Mouse (Mus musculus): Measurements from ENCODE around the gene Wnt16.
"Not testable (repeated sequence)": the region's sequence is repeated elsewhere in the genome, so short reads cannot be mapped to it uniquely, and the experiment has no call there.

Wnt16 gene

DNA sequence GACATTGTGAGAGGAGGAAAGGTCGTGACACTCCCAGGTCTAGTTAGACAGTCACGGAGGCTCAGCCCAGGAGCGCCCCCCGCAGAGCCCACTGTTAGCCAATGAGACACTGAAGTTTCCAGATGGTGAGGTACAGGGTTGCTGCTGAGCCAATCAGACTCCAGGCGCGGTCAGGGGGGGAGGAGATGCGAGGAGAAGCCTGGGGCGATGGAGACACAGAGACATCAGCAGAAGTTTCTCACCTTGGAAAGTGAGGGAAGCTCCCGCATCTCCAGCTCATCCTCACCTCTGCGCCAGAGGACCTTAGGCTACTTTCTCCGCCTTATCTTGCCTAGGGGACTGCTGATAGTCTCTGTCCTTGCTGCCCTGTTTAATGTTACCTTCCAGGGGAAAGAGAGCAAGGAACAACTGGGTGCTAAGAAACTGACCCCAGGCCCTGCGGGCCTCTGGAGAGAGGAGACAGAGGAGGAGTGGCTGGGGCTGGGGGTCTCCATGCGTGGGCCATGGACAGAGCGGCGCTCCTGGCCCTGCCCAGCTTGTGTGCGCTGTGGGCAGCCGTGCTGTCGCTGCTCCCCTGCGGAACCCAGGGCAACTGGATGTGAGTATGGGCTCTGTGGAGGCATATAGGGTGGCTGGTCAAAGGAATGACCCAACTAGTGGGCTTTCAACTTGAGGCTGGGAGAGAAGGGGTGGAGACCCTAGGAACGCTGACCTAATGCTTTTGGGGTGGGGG, at the start of gene Wnt16:
Wnt16 (plus strand) TSS at position 224 of the 733 bp plus-strand sequence.
- DNase-seq = peak; percentile 22

DNA sequence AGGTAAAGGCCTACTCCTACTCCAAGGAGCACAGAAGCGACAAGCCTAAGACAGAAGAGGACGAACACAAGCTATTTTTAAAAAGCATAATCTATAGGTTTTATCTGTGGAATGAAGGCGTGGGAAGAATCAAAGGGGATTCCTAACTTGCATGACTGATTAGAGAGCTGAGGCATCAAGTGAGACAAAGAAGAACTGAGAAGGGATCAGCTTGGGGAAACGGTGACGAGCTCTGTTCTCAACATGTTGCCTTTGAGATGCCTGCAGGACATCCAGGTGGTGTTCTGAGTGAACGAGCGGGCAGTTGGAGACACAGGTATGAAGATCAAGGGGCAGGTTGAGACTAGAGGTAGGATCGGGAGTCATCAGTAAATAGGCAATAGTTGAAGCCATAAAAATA, 44.7 kb upstream of the Wnt16 start:
- no peak for DNase-seq

DNA sequence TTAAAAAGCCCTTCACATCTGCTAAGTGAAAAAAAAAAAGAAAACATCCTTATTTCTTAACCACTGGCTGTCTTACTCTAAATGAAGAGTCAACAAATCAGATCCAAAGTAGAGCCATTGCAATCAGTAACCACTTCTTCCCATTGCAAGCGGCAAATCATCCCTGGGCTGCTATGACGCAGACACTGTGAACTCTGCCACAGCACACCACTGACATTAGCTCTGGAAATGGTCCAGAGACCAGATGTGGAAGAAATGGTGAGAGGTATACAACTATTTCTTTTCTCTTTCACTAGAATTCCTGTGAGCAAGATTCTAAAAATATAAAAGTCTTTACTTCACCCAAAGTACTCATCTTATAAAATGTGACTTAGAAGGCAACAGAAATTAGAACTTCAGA, 41.3 kb upstream of the Wnt16 start:
- DNase-seq = no peak

DNA sequence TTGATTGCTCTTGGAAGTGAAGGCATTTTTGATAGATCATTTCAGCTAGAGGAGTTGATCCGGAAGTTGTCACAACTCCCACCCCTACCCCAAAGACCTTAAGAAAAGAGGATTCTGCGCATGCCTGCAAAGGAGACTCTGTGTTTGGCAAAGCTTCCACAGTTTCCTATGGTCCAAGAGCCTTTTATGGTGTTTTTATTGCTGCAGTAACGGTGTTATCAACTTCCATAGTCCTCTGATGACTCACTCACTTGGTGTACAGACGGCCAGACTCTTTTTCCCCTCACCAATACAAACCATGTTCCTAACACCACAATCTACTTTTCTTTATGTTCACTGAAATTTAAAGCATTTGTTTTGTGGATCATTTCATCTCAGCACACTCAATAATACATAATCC, 29.2 kb upstream of the Wnt16 start:
- DNase-seq = no peak

DNA sequence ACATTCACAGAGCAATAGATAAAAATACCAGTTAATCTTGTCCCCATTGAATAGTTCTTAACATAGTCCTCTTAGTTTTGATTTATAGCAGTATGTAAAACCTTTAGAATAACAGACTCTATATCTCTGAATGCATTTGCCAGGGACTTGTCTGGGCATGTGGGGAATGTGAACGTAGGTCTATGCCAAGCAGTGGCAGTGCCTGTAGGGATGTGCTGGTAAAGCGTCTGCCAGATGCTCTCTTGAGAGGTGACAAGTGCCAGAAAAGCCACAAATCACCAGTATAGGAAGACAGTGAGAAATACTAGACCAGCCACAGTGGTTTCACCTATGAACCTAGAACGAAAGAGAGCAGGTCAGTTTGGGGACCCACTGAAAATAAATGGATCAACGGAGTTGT, 25.5 kb upstream of the Wnt16 start:
- DNase-seq = no peak

DNA sequence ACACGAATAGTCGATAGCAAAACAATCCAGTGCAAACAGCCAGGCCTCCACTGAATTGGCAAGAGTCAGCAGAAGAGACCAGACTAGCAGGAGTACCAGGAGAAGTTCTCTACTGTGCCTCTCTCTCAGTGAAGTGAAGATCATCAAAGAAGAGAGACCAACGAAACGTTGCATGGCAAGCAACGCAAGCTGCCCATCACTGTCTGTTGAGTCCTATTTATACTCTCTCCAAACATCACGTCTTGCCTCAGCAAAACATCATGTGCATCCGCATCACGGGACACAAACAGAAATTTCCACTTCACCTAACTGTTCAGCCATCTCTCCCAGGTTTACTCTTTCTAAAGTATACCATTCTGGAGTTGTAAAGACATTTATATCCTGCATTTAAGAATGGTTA, 23.9 kb upstream of the Wnt16 start:
- not testable (repeated sequence) for DNase-seq

DNA sequence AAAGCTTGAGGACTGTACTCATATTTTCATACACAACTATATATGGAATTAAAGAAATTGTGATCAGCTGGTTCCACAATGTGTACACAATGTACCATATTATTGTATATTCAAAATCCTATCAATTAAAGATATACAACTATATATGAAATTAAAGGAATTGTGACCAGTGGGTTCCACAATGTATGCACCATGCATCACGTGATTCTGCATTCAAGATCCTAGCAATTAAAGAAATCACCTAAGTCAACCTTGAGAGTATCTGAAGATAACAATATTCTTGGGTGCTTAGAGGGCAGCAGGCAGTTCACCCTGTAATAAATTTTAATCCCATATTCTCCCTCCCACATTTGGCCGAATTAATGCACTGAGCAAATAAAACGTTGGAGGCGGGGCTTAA, 22.0 kb upstream of the Wnt16 start:
- DNase-seq = no peak

DNA sequence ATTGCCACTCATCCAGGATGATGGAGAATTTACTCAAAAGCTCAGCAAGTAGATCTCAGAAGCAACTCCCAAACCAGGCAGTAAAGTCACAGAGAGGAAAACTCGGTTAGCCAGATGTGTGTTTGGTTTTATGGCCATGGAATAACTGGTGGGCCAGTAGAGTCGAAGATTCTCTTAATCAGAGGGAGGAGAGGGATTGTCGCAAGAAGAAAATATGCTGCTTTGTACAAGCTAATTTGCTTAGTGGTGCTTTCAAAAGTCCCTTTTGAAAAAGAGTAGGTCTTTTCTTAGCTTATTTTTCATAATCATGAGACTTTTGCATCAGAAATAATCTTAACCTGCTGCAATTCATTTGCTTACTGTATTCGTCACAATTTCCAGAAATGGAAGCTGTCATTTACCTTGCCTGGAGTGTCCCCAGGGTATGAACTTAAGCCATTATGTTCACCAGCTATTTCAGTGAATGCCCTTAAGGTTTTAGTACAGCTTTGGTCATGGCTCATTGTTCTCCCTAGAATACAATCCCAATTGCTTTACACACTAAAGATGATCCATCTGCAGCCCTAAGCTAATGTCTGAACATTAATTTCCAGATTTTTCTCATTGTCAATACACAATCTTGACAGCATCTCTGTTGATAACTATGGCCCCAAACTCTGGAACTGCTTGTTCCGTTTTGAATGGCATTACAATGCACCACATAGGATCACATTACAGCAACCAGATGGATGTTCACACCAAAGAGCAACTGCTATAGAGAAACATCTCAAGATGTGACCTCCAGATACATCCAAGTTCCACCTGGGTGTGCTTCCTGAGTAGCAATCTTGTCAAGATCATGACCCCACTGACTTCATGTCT, 20.0 kb upstream of the Wnt16 start:
- no peak for DNase-seq

DNA sequence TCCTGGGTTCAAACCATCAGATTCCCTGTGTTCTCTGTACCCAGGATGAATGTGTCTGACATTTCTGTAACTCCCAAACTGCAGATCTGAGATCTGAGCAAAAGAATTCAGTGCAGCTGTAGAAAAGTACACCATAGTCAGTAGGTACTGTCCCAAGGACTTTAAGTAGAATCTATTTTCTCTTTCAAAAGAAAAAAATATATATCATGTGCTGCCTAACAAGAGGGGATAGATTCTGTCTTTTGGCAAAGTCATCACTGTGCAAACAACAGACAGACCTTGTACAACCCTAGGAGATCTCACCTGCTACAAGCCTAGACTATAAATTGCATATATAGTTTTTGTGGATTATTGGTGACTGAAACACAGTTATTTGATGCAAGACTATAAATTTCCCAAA, 19.4 kb upstream of the Wnt16 start:
- DNase-seq = no peak

DNA sequence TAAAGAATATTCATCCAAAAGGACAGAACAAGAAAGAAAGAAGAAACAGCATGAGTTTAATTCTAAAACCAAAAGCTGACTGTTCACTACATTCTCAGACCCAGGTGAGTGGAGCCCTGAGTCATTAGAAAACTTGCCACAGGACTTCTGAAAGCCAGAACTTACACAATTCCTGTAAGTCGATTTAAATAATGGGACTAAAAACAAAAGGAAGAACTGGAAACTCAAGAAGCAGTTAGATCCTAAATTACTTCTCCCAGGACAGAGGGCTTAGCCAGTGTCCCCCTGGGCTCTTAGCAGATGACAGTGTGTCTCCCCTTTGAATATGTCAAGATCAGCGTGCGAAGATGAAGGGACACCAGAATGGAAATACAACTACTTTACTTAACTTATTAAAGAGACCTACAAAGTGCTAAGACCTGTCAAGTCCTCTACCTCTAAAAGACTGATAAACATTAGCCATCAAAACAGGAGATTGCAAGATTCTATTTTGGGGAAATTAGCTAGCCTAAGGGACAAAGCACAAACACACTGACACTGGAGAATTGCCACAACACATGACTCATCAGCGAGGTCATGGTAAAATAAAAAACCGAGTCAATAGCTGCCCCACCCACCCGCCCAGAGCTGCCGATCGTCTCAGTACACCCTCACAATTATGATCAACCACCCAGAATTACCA, 18.0 kb upstream of the Wnt16 start:
- no peak for DNase-seq

DNA sequence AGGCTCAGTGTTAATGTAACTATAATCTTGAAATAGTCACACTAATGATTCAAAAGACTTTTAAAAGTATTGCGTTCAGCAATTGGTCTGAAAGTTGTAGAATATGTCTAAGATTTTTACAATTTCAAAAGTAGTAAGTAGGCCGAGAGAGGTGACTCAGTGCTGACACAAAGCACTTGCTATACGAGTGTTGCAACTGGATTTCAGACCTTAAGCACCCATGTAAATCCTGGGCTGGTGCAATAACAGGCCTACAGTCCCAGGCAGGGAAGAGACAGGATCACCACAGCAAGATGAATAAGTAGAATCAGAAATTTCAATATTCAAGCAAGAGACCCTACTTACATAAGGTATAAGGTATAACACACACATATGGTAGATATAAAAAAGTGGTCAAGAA, 10.1 kb upstream of the Wnt16 start:
- DNase-seq = no peak

DNA sequence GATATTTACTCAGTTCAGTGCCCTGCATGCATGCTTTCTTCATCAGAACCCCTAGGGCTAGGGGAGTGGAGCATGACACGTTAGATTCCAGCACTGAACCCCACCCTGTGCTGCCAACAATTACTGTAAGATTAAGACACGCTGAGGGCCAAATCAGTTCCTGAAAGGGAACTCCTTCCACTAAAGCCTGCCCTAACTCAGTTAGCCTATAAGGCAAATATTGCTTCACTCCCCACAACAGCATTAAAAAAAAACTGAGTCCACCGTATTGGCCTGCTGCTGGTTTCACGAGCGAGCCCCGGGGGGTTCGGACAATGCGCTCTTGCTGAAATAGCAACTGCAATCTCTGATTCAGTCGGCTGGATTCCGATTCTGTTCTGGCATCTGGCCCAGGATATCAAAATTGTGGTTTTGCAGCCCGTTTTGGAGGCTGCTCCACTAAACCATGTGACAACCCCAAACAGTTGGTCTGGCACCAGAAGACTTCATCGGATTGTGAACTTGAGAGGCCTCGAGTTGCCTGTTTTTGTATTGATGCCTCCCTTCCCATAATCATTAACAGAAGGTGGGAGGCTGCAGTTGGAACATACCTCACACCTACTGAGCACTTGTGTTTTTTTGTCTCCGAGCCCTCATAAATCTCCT, 7.7 kb upstream of the Wnt16 start:
- peak; percentile 45 for DNase-seq

DNA sequence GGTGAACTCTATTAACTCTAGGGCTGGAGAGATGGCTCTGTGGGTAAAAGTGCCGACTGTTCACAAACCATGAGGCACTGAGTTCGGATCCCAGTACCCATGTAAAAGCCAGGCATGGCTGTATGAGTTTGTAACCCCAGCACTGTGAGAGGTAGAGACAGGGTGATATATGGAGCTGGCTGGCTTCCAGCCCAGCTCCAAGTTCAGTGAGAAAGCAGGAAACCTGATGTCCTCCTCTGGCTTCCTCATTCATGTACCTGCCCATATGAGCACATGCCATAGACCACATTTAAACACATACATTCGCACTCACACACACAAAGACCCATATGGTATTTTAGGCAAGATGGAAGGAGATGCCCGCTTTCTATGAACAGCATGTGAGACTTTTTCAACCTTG, 5.6 kb upstream of the Wnt16 start:
- DNase-seq = no peak

DNA sequence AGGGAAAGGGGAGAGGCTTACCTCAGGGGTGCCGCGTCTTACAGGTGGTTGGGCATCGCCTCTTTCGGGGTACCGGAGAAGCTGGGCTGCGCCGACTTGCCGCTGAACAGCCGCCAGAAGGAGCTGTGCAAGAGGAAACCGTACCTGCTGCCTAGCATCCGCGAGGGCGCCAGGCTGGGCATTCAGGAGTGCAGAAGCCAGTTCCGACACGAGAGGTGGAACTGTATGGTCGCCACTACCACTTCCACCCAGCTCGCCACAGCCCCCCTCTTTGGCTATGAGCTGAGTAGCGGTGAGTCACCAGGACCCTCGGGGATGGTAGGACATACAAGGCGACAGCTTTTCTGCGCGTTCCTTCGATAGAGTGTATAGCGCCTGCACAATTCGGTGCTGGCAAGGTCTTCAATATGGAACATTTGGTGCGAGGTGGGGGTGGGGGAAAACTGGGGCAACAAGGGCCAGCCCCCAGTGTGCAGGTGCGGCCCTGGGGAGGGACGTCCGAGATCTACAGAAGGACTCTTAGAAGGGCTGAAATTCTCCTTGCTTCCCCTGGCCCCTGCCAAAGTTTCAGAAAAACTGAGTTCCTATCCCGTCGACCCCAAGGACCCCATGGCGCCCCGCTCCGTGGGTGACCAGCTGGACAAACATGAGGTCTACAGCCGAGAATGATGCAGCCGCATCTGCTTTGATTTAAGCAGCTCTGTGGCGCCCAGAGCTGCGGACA, 872 bp downstream of the Wnt16 start:
- DNase-seq = no peak

DNA sequence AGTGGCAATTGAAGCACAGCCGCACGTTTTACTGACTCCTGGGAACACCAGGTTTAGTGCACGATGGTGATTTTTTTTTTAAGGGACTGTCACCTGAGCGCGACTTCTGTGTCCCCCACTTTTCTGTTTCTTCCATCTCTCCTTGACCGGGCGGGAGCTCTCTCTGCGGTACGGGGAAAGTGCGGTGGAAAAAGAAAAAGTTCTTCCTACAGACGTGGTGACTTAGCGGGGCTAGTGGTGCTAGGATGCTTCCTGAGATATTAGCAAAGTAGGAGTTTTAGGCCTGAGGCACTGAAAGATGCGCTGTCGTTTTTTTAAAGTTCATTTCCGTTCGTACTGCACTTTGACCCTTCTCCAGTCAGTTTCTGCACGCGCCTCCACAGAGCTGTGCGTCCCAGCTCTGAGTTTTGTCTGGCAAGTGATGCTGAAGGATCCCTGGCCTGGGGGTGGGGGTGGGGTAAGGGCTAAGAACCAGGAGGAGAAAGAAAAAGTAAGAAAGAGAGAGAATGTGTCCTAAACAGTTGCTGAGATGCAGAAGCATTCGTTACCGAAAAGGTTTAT, 1.5 kb downstream of the Wnt16 start:
- DNase-seq = no peak

DNA sequence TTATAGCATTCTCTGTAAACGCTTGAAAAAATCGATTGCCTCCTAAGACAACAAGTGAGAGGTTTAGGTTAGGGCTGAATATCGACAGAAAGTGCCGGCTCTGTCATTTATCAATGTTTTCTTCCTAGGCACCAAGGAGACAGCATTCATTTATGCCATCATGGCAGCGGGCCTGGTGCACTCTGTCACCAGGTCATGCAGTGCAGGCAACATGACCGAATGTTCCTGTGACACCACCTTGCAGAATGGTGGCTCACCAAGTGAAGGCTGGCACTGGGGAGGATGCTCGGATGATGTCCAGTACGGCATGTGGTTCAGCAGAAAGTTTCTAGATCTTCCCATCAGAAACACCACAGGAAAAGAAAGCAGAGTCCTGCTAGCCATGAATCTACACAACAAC, 2.8 kb downstream of the Wnt16 start:
- no peak for DNase-seq

DNA sequence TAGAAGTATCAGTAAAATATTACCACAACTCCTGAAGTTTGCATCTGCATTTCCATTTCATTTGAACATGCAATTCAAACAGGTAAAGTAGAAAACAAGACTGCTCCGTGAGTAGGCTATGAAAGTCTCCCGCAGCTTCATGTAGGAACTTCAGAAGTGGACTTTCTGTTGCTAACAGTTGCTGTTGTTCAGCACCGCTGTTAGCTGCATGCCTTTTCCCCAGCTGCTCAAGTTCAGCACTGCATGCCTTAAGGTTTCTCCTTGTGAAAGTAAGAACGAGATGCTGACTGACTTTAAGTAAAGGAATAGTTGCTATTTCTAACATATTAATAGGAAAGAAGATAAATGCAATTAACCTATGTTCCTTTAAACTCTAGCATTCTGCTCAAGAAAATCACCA, 4.0 kb downstream of the Wnt16 start:
- no peak for DNase-seq

DNA sequence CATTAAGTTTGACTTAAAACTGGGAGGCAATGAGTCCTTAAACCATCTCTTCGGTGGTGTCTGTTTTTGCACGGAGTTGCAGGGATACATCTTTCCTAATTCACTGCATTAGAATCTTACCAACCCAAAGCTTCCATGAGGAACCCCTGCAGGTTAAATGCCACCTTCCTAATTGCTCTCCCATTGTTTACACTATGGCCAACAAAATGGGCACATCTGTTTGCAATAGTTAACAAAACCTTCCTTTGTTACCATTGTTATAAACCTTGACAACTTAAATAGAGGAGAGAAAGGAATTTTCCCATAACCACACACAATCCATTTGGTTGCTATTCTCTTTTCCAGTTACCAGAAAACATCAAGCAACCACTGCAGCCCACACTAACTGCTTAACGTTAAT, 5.9 kb downstream of the Wnt16 start:
- DNase-seq = no peak

DNA sequence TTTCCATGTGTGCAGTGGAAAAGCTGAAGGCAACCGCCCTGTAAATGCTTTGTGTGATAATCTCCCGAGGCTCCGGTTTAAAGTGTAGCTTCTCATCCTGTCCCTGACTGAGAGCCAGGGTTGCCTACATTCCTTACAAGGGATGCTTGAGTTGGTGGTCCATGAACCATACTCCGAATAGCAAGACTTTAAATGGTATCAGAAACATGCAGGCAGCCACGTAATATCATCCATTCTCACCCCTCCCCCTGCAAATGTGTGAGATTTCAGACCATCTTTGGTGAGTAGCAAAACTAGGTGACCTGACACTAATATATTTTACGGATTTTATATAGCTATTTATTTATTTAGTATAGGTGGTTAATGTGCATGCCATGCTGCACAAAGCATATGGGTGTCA, 9.0 kb downstream of the Wnt16 start:
- DNase-seq = no peak

DNA sequence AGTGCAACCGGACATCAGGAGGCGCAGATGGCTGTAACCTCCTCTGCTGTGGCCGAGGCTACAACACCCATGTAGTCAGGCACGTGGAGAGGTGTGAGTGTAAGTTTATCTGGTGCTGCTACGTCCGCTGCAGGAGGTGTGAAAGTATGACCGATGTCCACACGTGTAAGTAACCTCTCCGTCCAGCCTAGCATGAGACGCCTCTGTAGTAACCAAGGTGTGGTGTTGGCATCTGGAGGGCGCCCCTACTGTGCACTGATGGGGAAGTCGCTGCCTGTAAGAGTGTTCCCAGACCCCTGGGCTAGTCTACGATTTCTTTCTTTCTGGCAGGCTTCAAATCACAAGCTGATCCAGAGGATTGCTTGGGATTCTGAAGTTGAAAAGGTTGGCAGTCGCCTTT, 10.0 kb downstream of the Wnt16 start:
- DNase-seq = no peak

DNA sequence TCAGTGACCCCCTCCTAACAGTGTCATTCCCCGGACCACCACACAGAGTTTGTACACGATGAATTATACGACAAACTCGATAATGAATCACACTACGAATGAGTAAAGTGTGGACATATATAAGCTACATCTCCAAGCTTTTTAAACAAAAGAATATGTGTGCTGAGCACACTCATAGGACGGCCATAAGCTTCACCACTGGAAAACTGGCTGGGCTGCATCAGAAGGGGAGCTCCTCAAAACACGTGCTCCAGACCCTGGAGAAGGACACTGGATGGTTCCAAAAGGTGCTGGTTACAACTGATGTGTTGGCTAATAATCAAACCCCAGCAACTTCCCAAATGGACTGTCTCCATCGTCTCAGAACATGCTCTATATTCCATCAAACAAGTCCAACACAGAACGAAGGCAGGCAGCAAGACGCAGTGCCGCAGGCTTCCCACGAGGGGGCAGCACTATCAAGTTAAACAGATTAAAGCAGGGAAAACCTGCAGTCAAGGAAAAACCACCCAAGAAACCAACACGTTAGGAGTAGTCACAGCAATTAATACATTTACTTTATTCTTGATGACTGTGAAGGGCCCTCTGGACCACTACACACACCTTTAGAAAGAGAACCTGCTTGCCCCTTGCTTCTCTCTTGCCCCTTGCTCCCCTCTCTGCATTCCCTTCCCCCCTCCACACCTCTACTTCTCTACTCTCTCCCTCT, 37.5 kb downstream of the Wnt16 start:
- DNase-seq = peak; percentile 58

DNA sequence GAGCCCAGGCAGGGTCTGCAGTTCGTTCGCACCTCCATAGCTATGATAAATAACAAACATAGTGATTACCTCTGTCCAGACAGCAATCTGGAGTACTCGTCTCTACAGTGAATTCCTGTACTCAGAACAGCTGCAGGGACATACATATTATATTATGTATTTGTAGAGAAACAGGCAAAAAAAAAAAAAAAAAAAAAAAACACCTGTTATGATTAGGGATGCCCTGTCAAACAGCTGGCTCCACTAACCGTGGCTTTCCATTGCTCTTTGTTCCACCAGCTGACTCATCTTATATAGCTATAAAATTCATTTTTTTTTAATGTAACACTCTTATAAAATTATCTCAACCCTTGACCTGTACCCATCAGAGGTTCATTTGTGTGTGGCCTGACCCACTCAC, 38.3 kb downstream of the Wnt16 start:
- DNase-seq = no peak

Data from layer of hippocampus, adult 9-11 months (tissue).